Mouse (Mus musculus): Measurements from ENCODE around the gene Msn.
"Not testable (repeated sequence)": the region's sequence is repeated elsewhere in the genome, so short reads cannot be mapped to it uniquely, and the experiment has no call there.

Gene Msn

DNA sequence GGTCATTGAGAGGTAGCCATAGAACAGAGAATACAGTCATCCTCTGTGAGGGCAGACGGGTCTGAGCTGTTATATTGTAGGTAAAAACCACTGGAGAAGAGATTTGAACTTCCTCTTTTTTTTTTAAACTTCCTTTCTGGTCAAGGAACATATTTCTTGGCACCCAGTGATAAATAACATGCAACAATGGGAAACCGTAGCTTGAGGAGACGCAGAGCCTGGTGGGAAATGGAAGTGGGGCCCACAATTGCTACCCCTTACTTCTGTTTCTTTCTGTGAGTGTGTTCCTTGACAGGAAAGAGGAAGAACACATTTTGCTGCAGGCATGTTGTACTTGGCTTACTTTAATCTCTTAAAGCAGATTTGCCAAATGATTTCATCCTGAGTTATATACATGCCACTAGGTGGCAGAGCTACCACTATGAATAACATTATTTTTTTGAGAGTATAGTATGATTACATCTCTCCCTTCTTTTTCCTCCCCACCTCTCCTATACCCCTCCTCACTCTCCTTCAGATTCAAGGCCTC is 49.2 kb downstream of the Msn start:
- in situ Hi-C loops (cut with MboI, MseI), result no loop called here

GRCm38 (mm10) chrX:96148217-96148616 is 52.4 kb downstream of the Msn start:
- in situ Hi-C loops (cut with MboI, MseI), result no loop called here

GRCm38 (mm10) chrX:96153362-96153761 is 57.5 kb downstream of the Msn start:
- in situ Hi-C loops (cut with MboI, MseI), result no loop called here

- in situ Hi-C loops (cut with MboI, MseI), result no loop called here
Measured at GRCm38 (mm10) chrX:96157936-96158335, 62.1 kb downstream of the Msn start.

- in situ Hi-C loops (cut with MboI, MseI), result no loop called here
Measured at GRCm38 (mm10) chrX:96162571-96162970, 66.7 kb downstream of the Msn start.

- in situ Hi-C loops (cut with MboI, MseI), result loop anchor here (10.0 kb wide), 1 partner anchor 157 kb away; no protein-coding TSS in a partner anchor
Measured at GRCm38 (mm10) chrX:96171645-96172388, 76.0 kb downstream of the Msn start.

DNA sequence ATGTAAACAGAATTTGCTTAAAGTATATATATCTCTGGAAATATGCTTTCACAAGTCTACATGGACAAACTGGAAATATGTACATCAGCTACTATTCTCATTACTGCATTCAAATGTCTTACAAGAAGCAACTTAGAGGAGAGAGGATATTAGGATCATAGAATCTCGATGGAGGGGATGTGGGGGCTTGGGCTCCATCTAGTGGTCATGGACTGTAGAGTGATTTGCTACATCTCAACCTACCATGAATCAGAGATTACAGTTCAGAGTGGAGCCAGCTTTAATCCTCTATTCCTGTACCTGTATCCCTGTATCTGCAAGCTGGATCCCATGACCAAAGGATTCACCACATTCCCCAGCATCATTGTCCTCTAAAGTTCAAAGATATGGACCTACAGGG is 82.6 kb downstream of the Msn start:
- in situ Hi-C loops (cut with MboI, MseI), result loop anchor here (10.0 kb wide), 1 partner anchor 164 kb away; no protein-coding TSS in a partner anchor

DNA sequence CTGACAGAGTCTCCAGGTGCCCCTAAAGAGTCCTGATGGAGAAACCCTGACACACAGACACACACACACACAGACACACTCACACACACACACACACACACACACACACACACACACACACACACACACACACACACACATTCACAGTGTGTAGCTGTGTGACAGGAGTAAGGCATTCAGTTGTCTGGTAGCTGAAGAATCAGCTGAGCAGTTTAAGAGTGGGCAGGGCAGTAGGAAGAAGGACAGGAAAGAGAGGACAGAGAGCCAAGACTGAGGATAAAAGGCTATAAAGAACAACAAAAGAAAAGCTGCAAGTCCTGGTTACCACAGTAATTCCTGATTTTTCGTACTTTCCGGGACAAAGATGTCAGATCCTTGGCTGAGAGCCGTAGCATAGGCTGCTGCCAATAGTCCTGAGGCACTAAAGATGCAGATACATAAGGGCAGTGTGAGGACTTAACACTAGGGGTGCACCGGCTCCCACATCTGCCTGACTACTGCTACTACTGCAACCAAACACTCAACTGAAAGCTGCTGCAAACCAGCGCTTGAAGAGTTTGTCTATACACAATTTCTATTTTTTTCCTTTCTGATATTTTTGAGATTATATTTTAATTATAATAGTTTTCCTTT is 88.4 kb downstream of the Msn start:
- in situ Hi-C loops (cut with MboI, MseI), result no loop called here

- in situ Hi-C loops (cut with MboI, MseI), result not testable (repeated sequence)
Measured at GRCm38 (mm10) chrX:96205143-96205542, 109.3 kb downstream of the Msn start.

- in situ Hi-C loops (cut with MboI, MseI), result no loop called here
Measured at GRCm38 (mm10) chrX:96206872-96207271, 111.0 kb downstream of the Msn start.

- in situ Hi-C loops (cut with MboI, MseI), result no loop called here
Measured at GRCm38 (mm10) chrX:96218088-96218487, 122.2 kb downstream of the Msn start.
